Mouse (Mus musculus): ENCODE measurements at regions not wholly inside any gene's neighbourhood (a gene's known extent, or its start where the extent isn't known, plus 50 kb on each side); places are given as distances from the start of the nearest gene placed in this dataset.
A peak's percentile ranks its signal among the peaks of the same experiment; 100 is the strongest.

DNA sequence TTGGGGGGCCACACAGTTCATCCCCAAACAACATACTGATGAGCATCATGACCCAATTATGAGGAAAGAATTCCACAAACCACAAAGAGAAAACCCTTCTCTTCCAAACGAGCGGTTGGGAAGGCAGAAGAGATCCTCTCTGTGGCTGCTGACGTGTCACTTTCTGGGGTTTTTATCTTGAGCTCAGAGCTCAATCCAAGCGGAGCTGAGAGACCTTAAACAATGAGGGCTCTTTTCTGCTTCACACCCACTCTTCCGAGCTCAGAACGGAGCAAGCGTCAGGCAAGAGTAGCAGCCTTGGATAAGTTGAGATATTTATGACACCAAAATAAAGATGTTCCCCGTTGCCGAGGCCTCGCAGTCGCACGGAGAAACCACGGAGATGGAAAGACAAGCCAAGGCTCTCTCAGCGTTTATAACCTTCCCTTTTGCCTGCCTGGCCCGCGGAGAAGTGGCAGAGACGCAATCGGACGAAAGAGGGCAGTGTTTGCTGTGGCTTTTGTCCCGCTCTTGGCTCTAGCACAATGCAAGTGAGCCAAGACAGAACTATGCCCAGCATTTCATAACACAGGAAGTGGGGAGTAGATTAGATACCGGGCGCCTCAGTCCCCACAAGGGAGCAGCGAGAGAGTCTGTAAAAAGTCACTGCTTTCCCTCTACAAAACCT lies 100.7 kb downstream of the Chic2 start:
- peak; percentile 65 for DNase-seq

DNA sequence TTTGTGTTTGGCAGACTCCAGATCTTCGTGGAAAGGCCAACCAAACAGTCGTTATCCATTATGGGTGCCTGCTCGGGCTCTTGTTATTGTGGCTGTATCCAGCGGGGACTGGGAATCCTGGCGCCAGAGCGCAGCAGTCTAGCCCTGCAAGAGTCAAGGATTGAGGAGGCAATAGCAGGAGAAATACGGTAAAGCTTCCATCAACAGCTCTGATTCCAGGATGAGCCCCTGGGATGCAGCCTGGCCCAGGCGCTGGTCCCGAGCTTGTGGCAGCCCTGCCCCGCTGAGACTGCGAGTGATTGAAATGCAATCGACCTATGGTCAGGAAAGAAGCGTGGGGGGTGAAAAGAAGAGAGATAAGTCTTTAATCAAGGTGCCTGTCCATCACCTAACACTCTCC lies 103.1 kb downstream of the Chic2 start:
- no peak for DNase-seq

DNA sequence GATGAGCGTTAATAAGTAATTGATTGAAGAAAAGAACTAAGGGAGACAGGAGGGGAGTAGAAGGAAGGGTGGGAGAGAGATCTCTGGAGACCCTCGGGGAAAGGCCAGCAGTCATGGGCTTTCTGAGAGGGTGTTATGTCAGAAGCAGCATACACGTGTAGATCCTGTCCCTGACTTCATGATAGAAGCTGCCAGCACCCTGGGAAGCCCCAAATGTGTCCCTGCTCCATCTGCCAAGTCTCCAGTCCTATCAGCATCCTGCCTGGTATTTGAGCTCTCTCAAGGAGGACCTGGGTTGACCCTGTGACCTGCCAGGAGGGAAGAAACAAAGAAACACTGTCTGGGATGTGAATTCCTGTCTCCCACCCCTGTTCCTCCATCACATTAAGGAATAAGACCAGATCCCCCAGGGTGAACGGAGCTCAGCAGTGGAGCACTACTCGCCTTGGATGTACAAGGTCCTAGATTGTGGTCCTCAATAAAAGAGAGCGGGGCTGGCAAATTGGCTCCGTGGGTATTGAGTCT lies 107.1 kb downstream of the Chic2 start:
- DNase-seq, result no peak

DNA sequence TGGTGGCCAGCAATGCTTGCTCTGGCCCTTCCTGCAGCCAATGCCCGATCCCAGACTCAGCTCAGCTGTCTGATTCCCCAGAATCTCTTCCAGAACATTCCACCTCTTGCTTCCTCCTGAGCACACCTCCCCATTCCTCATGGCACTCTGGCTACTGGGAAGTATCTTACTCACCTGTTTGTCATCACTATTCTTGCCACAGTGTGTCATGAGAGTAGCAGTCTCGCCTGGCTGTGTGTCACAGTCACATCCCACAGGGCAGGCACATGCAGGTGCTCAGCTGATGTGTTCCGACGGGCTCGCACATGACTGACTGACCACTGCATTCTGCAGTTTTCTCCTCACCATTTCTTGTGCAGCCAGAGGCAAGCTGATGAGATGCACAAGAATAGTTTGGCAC lies 108.5 kb downstream of the Chic2 start:
- DNase-seq, result no peak

DNA sequence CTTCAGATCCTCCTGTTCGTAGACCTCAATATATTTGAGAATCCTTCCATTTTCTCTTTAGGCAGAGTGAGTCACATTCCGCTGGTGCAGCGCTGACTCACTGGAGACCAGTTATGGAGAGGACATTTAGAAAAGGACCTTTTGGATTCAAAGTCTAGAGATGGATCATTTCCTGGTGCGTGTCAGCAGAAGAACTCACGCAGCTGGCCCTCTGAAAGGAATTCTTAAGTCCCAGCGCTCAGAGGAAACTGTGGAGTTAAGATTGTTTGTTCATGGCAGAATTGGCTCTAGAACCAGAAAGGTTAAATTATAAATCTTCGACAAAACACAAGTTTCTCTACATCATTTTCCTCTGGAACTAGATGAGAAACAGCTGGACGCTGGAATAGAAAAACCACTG lies 108.9 kb downstream of the Chic2 start:
- no peak for DNase-seq

DNA sequence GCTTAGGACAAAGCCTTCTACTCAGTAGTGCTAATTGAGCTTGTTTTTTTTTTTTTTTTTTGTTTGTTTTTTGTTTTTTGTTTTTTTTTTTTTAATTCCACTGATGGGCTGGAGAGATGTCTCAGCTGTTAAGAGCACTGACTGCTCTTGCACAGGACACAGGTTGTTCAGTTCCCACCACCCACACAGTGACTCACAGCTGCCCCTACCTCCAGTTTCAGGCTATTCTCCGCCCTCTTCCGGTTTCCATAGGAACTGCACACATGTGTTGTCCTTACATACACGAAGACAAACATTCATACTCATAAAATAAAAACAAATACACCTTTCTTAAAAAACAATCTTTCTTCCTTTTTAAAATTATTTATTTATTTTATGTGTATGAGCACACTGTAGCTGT lies 111.3 kb downstream of the Chic2 start:
- DNase-seq, result no peak

DNA sequence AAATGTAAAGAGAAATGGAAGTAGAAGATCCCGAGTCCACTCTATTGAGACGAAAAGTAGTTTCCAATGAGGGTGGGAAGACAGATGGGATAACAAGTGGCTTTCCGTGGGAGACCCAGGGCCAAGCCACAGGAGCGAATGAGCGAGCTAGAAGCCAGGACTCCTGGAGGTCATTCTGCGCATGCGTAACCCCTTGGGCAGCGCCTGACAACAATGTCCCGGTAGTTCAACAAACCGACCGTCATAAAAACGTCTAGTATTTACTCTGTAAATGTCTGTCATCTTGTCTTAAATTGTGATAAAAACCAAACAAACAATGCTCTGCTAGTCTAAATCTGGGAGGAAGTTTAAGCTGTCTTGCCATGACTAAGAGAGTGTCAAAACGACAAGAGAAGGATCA lies 112.4 kb downstream of the Chic2 start:
- no peak for DNase-seq

DNA sequence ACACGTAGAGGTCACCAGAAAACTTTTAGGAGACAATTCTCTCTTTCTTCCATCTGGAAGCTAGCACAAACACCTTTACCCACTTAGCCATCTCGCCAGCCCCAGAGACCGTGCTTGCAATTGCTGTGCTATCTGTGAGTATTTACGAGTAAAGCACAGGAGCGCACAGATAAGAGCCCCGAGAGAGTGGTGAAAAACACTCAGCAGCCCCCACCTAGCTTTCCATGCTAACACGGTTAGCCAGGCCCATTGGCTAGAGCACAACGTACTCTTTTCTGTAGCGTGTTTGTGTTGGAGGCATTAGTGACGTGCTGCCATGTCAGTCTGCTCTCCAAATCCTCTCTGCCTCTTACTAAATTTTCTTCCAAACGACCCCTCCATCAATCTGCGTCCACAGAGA lies 112.8 kb downstream of the Chic2 start:
- DNase-seq, result no peak

DNA sequence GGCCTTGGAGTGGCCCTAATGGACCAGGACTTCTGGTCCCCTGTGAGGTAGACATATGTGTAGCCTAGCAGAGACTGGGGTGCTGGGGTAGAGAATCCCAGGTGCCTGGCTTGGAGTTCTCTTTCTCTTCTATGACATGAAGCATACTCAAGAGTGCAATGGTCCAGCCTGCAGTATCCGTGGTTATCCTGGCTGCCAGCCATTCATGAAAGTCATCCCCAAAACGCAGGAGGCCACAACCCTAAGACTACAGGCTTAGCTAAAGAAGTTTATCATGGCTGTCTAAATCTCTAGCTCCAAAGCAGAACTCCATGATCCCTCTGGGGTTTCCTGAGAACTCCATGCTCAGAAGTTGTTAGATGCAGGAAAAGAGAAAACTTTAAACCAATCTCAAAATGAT lies 117.0 kb downstream of the Chic2 start:
- DNase-seq, result no peak

DNA sequence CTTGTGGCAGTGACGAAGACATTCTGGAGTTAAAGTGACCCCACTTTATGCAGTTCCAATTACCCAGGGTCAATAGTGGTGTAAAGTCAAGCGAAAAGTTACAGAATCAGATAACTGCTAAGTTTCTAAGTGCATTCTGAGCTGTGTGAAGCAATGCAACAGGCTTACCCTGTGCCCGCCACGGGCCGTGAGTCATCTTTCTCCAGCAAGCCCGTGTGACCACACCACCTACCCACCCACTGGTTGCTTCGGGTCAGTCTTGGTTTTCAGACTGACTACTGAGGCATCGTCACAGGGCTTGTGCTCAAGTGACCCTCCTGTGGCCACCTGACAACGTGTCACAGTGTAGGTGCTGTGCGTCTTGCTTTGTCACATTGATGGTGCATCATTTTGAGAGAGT lies 118.8 kb downstream of the Chic2 start:
- no peak for DNase-seq

DNA sequence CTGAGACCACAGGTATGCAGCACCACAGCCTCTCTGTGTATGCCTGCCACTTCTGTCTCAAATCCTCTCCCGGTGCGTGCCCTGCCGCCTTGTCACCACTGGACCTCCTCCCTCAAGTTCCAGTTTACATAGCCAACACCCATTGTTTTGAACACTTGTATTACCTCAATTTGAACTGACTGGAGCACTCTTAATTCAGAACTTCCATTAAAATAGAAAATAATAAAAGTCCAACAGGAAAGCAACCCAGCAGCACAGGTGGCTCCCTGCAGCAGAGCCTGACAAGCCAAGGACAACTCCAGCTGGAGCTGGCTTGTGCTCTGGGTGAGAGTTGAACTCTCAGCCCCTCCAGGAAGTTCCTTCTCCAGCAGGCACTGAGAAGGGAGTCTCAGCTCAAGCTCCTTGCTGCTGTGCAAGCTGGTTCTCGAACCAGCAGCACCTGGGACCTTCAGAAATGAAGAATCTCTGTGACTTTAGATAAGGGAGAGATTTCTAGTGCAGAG lies 120.5 kb downstream of the Chic2 start:
- no peak for DNase-seq

DNA sequence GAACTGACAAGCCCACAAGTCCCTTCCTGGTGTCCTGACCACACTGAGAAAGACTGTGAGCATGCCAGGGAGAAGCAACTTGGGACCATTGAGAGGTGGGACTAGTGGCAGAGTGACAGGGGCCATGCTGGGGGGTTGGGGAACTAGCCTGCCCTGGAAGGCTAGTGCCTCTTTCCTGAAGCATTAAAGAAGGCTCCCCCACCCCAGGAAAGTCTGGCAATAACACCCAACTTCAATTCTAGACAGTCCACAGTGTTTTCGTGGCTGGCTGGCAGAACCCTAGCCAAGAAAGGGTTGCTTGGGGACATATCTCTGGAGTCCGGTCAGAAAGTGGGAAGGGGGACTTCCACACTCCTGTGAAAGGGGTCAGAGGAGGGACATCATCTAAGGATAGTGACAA lies 121.2 kb downstream of the Chic2 start:
- no peak for DNase-seq

DNA sequence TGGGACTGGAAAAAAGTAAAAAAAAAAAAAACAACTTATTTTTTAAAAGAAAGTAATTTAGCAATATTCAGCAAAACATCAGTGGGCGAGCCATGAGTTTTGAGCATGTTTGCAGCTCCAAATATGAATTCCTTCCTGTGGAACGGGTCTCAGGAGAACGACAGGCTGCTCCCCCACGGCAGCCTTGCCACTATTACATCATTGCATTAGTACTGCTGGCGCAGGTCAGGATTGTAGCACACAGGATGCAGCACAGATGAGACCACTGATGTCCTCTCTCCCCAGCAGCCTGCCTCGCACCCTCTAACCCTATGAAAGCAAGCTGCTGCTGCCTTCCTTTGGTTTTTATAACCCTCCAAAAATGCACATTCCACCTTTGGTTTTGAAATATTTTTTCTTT lies 121.7 kb downstream of the Chic2 start:
- no peak for DNase-seq

DNA sequence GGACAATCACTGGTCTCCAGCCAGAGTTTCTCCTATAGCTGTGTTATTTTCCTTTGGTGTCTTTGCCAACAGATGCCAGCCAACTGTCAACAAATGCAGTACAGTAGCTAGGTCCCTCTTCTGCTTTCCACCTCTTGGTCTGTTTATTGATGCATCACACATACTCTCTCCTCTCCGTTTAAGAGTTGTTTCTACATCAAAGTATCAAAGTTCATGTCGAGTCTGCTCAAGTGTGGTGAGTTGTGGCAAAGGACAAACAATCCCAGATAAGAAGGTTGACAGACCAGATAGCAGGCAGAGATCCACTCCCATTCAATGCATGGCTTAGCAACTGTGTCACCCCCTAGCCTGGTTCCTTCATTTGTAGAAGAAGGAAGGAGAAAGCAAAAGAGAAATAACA lies 123.6 kb downstream of the Chic2 start:
- DNase-seq, result no peak

DNA sequence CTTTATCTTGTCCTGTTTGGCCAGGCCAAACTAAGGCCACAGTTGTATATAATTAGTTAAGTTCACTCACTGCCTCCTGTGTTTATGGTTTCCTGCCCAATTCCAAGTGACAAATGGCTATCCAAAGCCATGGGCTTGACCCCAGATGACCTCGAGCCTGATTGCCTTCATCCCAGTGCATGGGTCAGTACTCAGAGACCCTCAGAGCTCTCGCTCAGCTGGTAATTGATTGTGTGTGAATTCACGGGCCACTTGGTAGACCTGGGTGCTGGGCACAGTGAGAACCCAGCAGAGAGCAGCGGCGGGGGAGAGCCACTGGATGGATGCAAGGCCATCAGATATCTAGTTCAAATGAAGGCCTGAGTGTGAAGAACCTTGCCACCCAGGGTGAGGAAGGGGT lies 124.1 kb downstream of the Chic2 start:
- no peak for DNase-seq

DNA sequence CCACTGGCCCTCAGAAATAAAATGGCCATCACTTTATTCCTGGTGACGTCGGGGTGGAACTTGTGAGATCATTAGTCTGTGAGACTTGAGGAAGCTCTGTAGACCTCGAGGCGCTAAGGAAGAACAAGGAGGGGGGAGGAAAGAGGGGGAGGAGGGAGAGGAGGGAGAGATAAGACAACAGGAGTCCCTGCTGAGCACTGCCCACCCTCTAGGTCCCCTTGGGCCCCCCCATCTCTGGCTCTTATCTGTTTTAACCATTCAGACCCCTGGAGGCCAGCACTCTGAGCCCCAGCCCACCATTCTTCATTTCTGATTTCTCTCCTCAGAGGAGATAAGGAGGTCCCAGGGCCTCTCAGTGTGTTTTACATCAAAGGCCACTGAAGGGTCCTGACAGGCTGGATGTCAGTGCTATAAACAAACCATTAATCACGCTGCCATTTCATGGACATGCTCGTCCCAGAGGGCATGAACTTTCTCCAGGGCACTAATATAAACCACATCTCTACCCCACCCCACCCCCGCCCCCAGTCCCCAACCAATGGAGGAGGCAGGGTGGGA lies 139.0 kb downstream of the Chic2 start:
- DNase-seq, result no peak

DNA sequence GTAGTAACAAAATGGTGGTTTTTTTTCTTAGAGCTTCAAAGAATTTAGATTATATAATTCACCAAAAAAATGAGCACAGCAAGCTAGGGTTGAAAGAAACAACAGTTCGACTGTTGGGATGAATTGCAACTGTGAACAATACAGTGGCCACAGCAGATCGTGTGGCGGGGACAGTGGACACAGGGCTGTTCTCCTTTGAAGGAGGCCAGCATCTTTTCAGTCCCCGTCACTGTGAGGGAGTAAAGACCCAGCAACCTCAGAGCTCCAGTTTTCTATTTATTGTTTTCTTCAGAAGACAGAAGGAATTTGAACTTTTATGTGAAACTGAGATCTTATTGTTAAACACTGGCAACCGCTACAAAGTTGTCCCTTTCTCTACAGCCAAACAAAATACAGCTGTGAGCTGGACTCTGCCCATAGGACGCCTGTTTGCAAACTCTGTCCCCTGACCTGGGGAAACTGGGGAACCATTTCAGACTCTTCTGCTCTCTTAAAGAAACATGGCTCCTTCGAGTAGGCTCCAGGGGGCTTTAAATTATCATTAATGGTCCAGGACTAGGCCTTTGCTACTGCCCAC lies 139.6 kb downstream of the Chic2 start:
- DNase-seq, result no peak

DNA sequence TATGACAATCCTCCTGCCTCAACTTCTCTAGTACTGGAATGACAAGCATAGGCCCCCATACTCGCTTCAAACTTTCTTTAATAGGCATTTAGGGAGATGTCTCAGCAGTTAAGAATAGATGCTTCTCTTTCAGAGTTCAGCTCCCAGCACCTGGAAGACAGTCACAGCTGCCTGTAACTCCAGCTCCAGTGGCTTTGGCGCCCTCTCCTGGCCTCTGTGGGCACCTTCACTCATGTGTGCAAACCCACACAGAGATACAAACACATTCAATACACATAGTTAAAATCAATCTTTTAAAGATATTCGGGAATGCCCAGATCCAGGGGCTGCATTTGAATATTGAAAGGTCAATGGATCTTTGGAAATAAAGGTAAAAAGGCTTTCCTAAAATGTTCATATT lies 140.2 kb downstream of the Chic2 start:
- no peak for DNase-seq

DNA sequence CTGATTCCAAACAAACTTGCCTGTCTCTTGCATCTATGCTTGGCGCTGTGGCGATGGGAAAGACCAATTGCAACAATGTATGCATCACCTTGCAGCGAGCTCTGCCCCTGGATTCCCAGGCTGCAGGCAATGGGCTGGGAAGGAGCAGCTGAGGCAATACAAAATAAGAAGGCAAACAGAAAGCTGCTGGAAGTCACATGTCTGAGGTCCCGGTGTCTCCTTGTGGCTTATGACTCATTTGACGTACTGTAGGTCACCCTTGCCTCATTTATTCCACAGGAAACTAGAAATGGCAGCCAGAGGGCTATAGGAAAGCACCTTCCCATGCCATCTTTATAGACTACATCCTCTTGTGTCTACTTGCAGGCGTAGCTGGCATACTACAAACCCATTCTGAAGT lies 140.9 kb downstream of the Chic2 start:
- no peak for DNase-seq

DNA sequence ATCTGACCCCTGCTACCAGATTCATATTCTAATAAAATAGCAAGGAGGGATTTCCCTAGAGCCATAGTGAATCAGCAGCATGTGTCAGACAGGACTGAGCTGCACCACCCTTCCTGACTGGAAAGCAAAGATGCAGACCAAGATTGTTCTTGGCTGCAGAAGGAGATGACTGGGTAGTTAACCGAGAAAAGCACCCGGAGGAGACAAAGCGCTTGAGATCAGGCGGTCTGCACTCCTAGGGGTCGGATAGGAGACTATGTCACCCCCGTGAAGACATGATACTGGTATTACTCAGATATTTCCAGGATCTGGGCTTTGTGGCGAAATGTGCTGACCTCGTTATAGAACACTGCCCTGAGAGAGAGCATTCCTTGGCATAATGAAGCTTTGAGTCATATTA lies 147.4 kb downstream of the Chic2 start:
- DNase-seq, result no peak

DNA sequence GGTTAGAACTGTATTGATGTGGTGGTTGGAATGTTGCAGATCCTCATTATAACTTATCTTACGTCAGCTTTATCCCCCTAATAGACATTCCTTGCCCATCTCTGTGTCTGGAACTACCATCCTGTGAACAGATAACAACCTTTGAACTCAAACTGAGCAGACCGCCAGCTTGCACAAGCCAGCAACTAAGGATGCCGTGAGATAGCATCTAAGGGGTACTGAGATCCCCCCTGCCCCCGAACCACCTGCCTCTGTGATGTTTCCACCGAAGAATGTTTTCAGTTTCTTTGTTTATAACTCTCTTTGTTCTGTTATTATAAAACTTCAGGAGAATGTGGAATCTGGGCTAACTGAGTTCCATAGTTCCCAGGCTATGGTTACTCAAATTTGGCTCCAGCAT lies 151.3 kb downstream of the Chic2 start:
- no peak for DNase-seq

DNA sequence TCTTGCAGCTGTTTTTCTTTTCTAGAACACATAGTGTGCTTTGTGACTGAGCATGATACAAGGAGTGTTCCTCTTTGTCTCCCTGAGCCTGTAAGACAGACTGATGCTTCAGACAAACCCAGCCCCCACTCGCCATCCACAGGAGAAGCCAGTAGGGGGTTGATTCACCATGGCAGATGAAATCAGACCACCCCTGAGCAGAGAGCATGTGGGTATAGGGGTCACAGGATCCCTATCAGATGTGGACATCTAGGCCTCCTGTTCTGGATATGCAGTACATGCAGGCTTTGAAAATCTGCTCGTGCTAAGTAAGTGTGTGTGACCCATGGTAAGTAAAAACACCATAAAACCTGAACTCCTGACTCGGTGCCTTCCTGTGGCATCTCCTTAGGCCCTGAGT lies 153.0 kb downstream of the Chic2 start:
- DNase-seq, result no peak

DNA sequence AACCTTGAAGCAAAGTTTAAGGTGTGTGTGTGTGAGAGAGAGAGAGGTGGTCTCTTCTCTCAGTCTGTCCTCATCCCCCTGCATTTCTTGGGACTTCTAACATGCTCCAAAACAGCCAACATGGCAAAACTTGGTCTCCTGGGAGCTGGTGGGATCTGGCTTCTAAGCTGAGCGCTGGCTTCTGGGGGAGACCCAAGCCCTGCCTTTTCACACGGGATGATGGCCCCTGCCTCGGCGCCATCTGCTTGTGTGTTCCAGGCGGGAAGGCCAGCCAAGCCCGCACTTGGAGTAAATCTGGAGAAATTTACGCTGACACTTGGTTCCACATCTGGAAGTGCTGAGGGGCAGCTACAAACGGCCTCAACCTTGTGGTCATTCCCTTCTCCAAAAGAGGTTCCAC lies 155.6 kb downstream of the Chic2 start:
- DNase-seq, result no peak

DNA sequence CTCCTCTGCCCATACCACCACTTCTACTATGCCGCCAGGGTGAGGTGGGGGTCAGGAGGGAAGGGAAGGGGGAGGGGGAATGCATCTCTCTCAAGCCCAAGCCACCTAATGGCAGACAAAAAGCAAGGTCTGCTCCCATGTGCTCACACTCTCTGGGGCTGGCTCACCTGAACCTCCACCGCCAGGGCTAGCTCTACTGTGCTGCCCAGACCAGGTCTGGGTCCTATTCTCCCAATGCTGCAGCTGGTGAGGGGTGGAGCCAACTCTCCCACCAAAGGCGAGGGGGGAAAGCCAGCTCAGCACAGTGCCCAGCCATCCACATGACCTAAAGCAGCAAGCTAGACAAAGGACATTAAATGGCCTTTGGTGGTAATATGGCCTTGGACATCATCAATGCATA lies 158.6 kb downstream of the Chic2 start:
- DNase-seq, result no peak

DNA sequence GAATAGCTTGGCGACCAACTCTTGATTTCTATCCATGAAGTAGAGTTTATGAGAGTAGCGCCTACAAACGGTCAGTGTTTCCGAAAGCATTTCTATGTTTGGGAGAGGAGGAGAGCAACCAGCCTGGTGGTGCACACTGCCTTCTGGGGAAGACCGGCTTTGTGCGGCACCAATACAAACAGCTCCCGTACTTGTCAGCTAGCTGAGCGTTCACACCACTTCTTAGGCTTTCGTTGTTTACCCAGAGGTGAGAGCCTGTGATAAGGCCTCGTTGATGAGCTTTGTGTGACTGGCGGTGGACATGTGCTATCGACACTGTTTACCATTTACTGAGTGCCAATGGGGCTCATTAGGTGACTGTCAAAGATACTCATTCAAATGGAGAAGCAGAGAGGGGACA lies 162.0 kb downstream of the Chic2 start:
- DNase-seq, result no peak
